Mouse (Mus musculus) liver, postnatal 0 days (tissue): ENCODE measurements at regions not wholly inside any gene's neighbourhood (a gene's known extent, or its start where the extent isn't known, plus 50 kb on each side); places are given as distances from the start of the nearest gene placed in this dataset.

Source experiments
- CTCF ChIP-seq: sonication (generic); IDR thresholded peaks from 2 replicates; pipeline ENCODE4 v1.5.1; 2016; ENCODE audit warnings: antibody characterized with exemption, low read depth
- EP300 ChIP-seq: IDR thresholded peaks from 2 replicates; pipeline ENCODE4 v1.6.1; 2016; ENCODE audit warnings: antibody characterized with exemption, low read depth, mild to moderate bottlenecking

- TF ChIP-seq CTCF (no peak), EP300 (no peak)
These were observed 171.4 kb upstream of the Id2 start for GRCm38 (mm10) chr12:25268323-25268722.
